Mouse (Mus musculus) left cerebral cortex, postnatal 36 days (tissue): ENCODE measurements around the gene Rabepk. TPM values are rescaled to one million over a fixed set of nuclear protein-coding genes. Genes with fewer than 3 reads are reported as not detected.
"Not testable (repeated sequence)": the region's sequence is repeated elsewhere in the genome, so short reads cannot be mapped to it uniquely, and the experiment has no call there.

Source experiments
- DNase-seq, 2 experiments: peaks; one replicate each; pipeline ENCODE4 v3.0.0; 2021 to 2022; ENCODE audit warnings: low spot score in 2 of 2, mixed read lengths in 1 of 2
- intact Hi-C: fragments of 180-260 bp; cut with DNase I; formaldehyde crosslinking; loops from one replicate; pipeline ENCODE4 v1.15.1; 2025
- total RNA-seq, 2 experiments: library from RNA; stranded (reverse); gene quantifications; 2 replicates each; pipeline ENCODE4 v1.2.3; 2021

The Rabepk gene
- total RNA-seq, 2 experiments from 2014 or later, result 29.2 to 36.3 TPM

DNA sequence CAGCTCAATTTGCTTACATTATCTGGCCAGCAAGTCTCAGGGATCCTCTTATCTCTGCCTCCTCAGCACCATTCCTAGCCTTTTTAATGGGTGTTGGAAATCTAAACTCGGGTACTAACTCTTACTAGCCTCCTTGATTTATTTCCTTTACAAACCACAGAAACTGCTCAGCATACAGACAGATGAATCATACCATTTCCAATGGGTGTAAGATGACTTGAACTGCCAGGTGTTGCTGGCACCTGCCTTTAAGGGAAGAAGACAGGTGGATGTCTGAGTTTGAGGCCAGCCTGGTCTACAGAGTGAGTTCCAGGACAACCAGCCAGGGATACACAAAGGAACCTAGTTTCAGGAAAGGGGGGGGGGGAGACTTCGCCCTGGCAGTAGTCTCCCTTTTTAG, 8.3 kb upstream of the Rabepk start:
- DNase-seq, result no peak
- intact Hi-C loops, result no loop called here

DNA sequence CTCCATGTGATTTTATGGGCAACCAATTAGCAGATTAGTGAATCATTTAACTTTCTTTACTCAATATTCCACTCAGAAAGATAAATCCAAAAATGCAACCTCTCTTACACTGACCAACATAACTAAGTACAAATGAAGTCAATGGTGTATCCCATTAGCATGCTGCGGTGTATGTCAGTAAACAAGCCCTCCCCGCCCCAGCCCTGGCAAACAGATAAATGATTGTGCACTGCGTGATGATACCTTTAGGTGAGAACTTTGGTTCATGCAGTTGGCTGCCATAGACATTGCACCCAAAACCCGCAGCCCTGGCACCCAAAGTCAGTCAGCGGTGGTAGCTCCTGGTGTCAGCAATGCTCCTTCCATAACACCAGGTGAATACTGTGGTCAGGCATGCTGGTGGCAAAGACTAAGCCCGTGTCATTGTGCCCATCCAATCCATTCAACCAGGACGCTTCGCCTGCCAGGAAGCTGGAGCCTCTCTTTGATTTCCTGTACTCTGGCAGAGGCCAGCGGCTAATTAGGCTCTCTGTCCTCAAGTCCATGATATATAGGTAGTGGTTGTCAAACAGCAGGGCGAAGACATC, 5.7 kb upstream of the Rabepk start:
- intact Hi-C loops, result no loop called here

DNA sequence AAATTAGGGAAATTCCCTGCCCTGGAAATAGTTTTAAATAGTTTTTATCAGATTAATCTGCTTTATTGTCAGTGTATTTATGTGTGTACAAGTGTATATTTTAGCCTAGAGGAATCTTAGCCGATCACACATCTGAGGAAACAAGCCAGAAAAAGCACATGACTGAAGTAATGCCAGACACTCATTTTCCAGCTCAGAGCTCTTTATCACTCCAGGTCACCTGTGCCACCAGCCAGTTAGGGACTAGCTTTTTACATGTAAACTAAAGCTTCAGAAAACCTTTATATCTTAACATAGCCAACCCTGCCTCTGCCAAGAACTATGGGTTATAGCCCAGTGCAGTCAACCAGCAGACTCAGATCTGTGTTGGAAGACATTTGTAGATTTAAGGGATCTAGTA, 5.1 kb upstream of the Rabepk start:
- intact Hi-C loops, result no loop called here
- DNase-seq, result no peak

More for the DNA sequence above, 5.7 kb upstream of the Rabepk start:
- no peak for DNase-seq

DNA sequence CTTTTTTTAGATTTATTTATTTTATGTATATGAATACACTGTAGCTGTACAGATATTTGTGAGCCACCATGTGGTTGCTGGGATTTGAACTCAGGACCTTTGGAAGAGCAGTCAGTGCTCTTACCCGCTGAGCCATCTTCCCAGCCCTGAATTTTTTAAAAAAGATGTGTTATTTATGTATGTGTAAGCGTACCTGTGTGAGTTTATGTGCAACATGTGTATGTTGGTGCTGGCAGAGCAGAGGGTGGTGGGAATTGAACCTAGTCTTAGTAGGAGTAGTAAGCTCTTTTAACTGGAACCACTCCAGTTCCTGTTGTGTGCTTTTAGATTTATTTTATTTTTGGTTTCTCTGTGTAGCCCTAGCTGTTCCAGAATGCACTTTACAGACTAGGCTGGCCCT, 4.5 kb upstream of the Rabepk start:
- intact Hi-C loops, result no loop called here
- DNase-seq, result no peak

DNA sequence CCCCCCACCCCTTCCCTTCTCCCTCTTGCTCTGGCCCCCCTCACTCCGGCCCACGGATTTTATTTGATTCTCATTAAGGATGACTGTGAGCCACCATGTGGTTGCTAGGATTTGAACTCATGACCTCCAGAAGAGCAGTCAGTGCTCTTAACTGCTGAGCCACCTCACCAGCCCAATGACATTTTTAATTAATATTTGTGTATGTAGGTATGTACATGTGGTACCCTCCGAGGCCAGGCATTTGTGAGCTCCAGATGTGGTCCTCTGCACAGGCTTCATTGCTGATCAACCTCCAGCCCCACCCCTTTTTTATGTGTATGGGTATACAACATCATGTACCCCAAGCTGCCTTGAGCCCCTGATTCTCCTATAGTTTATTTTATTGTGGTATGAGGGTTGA, 4.0 kb upstream of the Rabepk start:
- intact Hi-C loops, result no loop called here
- DNase-seq, result no peak

DNA sequence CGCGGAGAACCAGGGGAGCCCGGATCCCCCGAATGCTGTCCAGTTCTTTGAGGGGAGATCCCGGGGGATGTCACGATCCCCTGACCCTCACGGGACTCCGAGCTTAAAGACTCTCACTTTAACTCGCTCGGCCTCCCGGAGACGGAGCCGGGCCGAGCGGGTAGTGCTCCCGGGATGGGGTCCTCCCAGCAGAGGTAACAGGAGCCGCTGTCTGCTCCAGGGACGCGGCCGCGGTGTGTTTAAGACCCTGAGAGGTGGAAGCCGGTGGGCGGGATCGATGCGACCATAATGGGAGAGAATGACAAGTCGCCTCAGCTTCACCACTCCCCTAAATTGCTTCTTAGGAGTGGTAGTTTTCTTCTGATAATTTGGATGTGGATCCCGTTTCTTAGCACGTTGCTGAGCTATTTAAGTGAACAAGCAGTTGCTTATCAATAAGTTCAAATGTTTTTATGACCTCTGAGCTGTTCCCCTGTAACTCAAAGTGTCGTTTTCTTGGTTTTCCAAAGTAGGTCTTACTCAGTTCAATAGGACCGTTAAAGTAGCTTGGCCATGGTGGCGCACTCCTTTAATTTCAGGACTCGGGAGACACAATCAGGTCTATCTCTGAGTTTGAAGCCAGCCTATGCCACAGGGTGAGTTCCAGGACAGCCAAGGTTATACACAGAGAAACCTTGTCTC, 3.0 kb upstream of the Rabepk start:
- DNase-seq, intact Hi-C loops: not testable (repeated sequence)

DNA sequence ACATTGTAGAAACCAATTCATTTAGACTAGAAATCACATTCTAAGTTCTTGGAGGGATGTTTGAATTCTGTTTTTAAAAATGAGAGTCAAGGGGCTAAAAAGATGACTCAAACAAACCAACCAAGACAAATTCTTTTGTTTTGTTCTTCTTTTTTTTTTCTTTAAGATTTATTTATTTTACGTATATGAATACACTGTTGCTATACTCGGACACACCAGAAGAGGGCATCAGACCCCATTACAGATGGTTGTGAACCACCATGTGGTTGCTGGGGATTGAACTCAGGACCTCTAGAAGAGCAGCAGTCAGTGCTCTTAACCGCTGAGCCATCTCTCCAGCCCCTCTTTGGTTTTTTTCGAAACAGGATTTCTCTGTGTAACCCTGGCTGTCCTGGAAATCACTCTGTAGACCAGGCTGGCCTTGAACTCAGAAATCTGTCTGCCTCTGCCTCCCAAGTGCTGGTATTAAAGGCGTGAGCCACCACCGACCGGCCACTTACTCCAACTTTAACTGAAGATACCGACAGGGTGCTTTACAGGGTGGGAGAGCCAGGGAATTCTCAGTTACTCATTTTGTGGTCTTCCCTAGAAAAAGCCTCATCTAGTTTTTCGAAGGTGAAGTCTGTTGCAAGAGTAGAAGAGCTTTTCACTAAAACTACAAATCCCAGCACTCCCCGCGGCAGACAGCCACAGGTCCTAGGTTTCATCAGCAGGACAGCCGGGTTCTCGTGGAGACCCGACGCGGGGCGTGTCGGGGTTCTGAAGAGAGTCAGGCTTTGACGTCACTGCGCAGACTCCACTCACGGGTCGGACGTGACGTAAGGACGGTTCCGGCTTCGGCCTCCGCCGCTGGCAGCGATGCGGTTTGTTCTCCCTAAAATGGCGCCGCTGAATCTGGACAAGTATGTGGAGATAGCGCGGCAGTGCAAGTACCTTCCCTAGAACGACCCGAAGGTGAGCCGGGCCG, 2.1 kb upstream of the Rabepk start:
- intact Hi-C loops, result no loop called here
- peak; percentile 95 to 97 for DNase-seq

DNA sequence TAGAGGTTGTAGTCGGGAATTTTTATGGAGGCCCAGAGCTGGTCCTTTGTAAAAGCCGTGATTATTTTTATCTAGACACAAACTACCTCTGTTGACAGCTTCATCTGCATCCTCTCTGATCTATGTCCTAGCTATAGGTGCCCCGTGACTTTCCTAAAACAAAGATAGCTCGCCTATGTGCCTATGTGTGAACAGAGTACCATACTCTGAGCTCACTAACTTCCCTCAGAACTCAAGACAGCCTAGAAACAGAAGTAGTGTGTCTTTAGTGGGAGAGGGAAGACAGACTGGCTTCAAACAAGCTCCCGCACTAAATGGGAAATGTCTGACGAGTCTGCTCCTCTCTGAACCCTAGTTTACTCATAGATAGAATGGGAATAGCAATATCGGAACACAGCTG, 659 bp upstream of the Rabepk start:
- intact Hi-C loops, result no loop called here
- DNase-seq, result no peak

DNA sequence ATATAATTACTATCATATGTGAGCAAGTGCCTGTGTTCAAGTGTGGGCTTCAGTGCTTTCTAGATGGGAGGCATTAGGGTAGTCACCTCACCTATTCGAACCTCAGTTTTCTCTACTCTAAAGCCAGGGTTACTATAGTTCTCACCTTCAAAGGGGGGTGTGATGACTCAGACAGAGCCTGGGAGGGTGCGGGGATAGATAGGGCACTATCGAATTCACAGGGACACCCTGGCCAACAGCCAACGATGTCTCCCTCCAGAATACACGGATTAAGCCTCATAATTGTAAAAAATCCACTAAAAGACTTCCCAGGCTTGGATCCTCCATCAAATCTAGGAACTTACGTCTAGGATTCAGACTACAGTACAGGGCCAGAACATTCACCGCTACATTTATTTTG, 4.3 kb downstream of the Rabepk start:
- no peak for DNase-seq
- intact Hi-C loops, result no loop called here

DNA sequence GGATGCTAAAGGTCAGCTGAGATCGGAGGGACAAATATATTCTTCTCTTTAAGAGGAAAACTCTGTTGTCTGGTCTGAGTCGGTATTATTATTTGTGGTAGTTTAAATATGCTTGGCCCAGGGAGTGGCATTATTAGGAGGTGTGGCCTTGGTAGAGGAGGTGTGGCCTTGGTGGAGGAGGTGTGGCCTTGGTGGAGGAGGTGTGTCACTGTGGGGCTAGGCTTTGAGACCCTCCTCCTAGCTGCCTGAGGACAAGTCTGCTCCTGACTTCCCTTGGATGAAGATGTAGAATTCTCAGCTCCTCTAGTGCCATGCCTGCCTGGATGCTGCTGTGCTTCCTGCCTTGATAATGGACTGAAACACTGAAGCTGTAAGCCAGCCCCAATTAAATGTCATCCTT, 5.2 kb downstream of the Rabepk start:
- no peak for DNase-seq
- intact Hi-C loops, result no loop called here

DNA sequence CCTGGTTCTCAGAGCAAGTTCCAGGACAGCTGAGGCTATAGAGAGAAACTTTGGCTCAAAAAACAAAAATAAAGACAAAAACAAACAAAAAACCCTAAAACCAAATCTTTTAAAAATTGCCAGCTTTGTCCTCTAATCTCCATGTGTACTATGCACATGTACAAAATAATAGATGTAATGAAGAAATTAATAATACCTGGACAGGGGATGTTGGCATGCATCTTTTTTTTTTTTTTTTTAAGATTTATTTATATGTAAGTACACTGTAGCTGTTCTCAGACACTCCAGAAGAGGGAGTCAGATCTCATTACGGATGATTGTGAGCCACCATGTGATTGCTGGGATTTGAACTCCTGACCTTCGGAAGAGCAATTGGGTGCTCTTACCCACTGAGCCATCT, 7.2 kb downstream of the Rabepk start:
- intact Hi-C loops, DNase-seq: not testable (repeated sequence)

DNA sequence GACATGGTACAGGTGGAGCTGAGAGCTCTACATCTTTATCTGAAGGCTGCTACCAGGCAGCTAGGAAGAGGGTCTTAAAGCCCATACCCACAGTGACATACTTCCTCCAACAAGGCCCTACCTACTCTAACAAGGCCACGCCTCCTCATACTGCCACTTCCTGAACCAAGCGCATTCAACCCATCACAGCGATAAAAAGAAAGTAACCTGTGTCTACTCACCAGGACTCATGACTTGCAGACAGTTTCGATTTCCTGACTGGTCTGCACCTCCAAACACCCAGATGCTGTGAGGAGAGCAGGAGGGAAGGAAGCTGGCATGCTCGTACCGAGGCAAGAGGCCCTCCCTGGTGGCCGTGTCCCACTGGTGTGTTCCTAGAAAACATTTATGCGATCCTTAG, 9.4 kb downstream of the Rabepk start:
- intact Hi-C loops, result no loop called here
- DNase-seq, result no peak

DNA sequence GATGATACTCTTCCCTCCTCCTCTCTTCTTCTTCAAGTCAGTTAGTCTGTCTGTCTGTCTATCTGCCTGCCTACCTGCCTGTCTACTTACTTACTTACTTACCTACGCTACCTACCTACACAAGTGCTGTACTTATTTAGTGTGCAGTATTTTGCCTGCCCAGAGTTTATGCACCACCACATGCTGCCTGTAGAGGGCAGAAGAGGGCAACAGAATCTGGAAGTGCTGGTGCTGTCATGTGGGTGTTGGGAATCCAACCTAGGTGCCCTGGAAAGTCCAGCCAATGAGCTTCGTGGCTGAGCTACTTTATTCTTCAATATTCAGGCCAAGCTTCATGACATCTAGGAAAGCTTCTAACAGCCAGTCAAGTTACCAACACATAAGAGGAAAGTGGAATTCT, 15.6 kb downstream of the Rabepk start:
- DNase-seq, result peak in 1 of 2 experiments; percentile 18

DNA sequence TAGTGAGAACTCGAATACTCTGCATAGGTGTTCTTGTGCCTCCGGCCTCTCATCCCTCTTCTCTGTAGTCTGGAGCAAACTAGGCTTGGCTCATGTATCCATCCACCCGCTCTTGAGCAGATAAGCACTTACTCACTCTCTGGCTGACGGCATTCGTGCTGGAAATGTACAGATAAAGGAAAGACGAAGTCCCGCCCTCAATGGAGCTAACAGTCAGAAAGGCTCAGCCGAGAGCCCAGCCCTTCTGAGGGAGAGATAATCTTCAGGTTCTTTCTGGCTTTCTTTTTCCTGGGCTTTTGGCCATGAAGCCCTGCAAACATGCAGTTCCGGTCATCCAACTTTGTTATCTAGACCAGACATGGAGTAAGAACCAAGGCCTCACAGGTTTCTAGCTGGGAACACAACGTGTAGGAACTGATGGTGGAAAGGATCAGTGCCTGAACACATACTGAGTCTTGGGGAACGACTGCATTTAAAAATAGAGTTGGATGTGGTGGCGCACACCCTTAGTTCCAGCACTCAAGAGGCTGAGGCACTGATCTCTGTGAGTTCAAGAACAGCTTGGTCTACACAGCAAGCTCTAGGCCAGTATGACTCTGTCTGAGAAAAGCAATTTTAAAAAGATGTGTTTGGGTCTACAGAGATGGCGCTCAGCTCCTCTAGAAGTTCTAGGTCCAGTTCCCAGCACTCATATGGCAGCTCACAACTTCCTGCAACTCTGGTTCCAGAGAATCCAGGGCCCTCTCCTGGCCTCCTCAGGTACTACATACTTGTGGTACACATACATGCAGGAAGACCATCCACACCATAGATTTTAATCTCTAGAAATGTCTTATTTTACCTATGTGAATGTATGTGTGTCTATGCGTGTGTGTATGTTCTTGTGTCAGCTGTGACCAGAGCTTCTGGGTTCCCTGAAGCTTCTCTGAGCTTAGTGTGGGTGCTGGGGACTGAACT, 16.4 kb downstream of the Rabepk start:
- no peak for DNase-seq
- intact Hi-C loops, result no loop called here

More for the DNA sequence above, 15.6 kb downstream of the Rabepk start:
- intact Hi-C loops, result no loop called here

DNA sequence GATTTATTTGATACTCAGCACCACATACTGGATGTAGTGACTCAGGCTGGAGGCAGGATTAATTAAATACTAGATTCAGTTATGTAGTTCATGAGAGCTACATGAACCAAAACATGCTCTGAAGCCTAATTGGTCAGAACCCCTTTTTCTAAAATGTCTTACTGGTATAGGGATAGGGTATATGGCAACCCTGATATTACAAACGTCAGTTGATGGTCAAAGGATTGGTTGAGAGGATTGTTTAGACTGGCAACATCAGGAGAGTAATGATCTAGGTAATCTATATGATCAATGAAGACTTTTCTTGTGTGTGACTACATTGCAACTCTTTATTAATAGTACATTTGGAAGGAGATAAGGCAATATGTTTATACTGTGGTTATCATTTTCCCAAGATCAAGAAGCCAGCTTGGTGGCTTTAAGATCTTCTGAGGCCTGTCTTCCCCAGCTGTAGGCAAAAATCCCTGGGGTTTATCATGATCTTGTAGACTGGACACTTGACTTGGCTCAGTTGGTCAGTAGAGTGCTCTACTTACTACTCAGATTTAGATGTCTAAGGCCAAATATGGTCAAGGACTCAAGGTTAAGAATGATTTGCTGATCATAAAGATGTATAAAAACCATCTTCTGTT, 22.4 kb downstream of the Rabepk start:
- intact Hi-C loops, result no loop called here
- no peak for DNase-seq

DNA sequence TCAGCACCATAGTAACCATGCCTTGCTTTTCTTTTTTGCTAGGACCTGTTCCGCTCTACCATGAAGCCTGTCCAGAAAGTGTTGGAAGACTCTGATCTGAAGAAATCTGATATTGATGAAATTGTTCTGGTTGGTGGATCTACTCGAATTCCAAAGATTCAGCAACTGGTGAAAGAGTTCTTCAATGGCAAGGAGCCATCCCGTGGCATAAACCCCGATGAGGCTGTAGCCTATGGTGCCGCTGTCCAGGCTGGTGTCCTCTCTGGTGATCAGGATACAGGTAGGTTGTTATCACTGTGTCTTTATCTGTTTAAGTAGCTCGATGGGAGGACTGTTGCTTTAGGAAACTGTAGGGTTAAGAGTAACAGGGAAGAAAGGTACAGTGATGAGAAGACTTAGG, 25.2 kb downstream of the Rabepk start:
- intact Hi-C loops, result no loop called here
- no peak for DNase-seq

DNA sequence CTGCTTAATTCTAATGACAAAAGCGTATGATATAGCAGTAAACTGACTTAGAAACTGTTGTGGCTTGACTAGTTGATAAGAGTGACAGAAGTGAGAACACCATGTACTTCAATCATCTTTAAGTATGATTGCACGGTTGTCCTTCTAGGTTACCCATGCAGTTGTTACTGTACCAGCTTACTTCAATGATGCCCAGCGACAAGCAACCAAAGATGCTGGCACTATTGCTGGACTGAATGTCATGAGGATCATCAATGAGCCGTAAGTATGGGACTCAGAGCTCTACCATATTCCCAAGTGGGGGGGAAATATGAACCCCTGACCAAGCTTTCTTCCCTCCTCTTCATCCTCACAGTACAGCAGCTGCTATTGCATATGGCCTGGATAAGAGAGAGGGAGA, 26.0 kb downstream of the Rabepk start:
- DNase-seq, result no peak
- intact Hi-C loops, result no loop called here

DNA sequence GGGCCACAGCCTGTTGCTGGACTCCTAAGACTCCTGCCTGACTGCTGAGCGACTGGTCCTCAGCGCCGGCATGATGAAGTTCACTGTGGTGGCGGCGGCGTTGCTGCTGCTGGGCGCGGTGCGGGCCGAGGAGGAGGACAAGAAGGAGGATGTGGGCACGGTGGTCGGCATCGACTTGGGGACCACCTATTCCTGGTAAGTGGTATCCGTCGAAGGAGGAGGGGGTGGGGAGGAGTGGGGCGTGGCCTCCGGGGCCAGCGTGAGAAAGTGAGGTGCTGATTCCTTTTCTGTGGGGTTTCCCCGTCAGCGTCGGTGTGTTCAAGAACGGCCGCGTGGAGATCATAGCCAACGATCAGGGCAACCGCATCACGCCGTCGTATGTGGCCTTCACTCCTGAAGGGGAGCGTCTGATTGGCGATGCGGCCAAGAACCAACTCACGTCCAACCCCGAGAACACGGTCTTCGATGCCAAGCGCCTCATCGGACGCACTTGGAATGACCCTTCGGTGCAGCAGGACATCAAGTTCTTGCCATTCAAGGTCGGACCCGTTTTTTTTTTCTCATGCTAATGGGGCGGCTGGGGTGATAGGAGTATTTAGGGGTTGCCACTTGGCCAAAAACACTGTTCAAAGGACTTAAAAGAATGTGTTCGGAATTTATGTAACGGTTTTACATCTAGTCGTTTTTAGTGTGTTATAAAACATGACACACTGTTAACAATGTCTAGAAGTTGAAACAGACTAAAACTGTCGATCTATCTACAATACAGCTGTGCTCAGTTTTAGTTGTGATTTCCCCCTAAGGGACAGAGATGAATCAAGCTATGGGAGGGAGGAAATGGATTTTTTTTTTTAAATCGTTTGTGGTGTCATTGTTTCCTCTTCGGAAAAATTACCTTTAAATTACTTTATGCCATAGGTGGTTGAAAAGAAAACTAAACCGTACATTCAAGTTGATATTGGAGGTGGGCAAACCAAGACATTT, 27.2 kb downstream of the Rabepk start:
- intact Hi-C loops, result no loop called here
- DNase-seq, result no peak
